Mouse (Mus musculus) heart, embryonic 12.5 days (tissue): ENCODE results near the gene Paqr5. TPM values are rescaled to one million over a fixed set of nuclear protein-coding genes. Genes with fewer than 3 reads are reported as not detected.

Source experiments
- ATAC-seq: fragments of 200-750 bp; cut with Nextera tagmentation; 2 replicates; pipeline ENCODE4 v1.8.0; 2017; ENCODE audit warnings: moderate TSS enrichment, moderate library complexity; ENCODE audit not compliant: insufficient number of reproducible peaks, low FRiP score
- H3K27ac ChIP-seq: fragments of 300-500 bp; sonication (generic); 2 replicates; pipeline ENCODE4 v1.5.1; 2016; ENCODE audit warnings: mild to moderate bottlenecking, moderate library complexity; ENCODE audit not compliant: poor library complexity, severe bottlenecking
- H3K27me3 ChIP-seq: fragments of 300-500 bp; sonication (generic); replicated peaks from 2 replicates; pipeline ENCODE4 v1.6.1; 2016; ENCODE audit warnings: mild to moderate bottlenecking, moderate library complexity
- H3K36me3 ChIP-seq: fragments of 300-500 bp; sonication (generic); 2 replicates; pipeline ENCODE4 v1.6.1; 2016; ENCODE audit warnings: mild to moderate bottlenecking, moderate library complexity
- H3K4me1 ChIP-seq: fragments of 300-500 bp; sonication (generic); replicated peaks from 2 replicates; pipeline ENCODE4 v1.6.1; 2016; ENCODE audit warnings: mild to moderate bottlenecking
- H3K4me2 ChIP-seq: fragments of 300-500 bp; sonication (generic); 2 replicates; pipeline ENCODE4 v1.6.1; 2016; ENCODE audit warnings: mild to moderate bottlenecking, moderate library complexity
- H3K4me3 ChIP-seq: fragments of 300-500 bp; sonication (generic); 2 replicates; pipeline ENCODE4 v1.5.1; 2016; ENCODE audit warnings: mild to moderate bottlenecking
- H3K9ac ChIP-seq: fragments of 300-500 bp; sonication (generic); 2 replicates; pipeline ENCODE4 v1.6.1; 2016; ENCODE audit warnings: mild to moderate bottlenecking, moderate library complexity
- H3K9me3 ChIP-seq: fragments of 300-500 bp; sonication (generic); replicated peaks from 2 replicates; pipeline ENCODE4 v1.6.1; 2016; ENCODE audit warnings: mild to moderate bottlenecking, moderate library complexity
- WGBS: fragments of 180-500 bp; shearing (Covaris S2); methylation state at CpG from one replicate; pipeline ENCODE4 v1.1.7; 2016; 5-methylcytosine and 5-hydroxymethylcytosine counted together
- polyA plus RNA-seq: library from polyadenylated mRNA; unstranded; fragments of >200 nt; fragmentation: Nextera tagmentation; extraction: Ambion mirVana; gene quantifications from 2 replicates; pipeline ENCODE4 v1.2.1, GENCODE M21; 2016

The Paqr5 gene
- polyA plus RNA-seq, 1 experiment from 2014 or later: 0.40 TPM

- H3K9ac ChIP-seq: no peak overlapping the region
- WGBS: 40% methylated on average over 3 of the region's 3 CpGs
- no peak overlapping the region for H3K4me3 ChIP-seq
- no peak for ATAC-seq
- H3K9me3 ChIP-seq: no peaks in the 10 kb centered on the region
- no peak overlapping the region for H3K27ac ChIP-seq
- H3K4me1 ChIP-seq: peaks cover 8% of the 10 kb centered on the region
- H3K36me3 ChIP-seq: no peaks in the 10 kb centered on the region
- no peak overlapping the region for H3K4me2 ChIP-seq
- peaks cover 66% of the 10 kb centered on the region for H3K27me3 ChIP-seq
Measured at GRCm38 (mm10) chr9:62028072-62028471, 1.4 kb upstream of the Paqr5 start.

GRCm38 (mm10) chr9:62025056-62025455 lies 1.6 kb downstream of the Paqr5 start:
- no peaks in the 10 kb centered on the region for H3K9me3 ChIP-seq

GRCm38 (mm10) chr9:62023879-62024278 lies 2.8 kb downstream of the Paqr5 start:
- H3K4me1 ChIP-seq: peaks cover 8% of the 10 kb centered on the region
- no peak overlapping the region for H3K9ac ChIP-seq
- WGBS: 41% methylated on average over 4 of the region's 4 CpGs
- ATAC-seq: no peak; the same call in 1 of the 2 replicates
- no peak overlapping the region for H3K27ac ChIP-seq
- no peak overlapping the region for H3K4me3 ChIP-seq
- no peaks in the 10 kb centered on the region for H3K9me3 ChIP-seq
- H3K4me2 ChIP-seq: no peak overlapping the region
- H3K27me3 ChIP-seq: peaks cover 51% of the 10 kb centered on the region
- no peaks in the 10 kb centered on the region for H3K36me3 ChIP-seq

More at GRCm38 (mm10) chr9:62025056-62025455, 1.6 kb downstream of the Paqr5 start:
- no peak for ATAC-seq
- Histone ChIP-seq H3K36me3 (no peaks in the 10 kb centered on the region), H3K9ac (no peak overlapping the region), H3K4me2 (no peak overlapping the region), H3K4me1 (peaks cover 8% of the 10 kb centered on the region), H3K27ac (no peak overlapping the region), H3K4me3 (no peak overlapping the region), H3K27me3 (peaks cover 62% of the 10 kb centered on the region)
- 42% methylated on average over 5 of the region's 5 CpGs for WGBS

GRCm38 (mm10) chr9:62022961-62023680 lies 3.5 kb downstream of the Paqr5 start:
- no peaks in the 10 kb centered on the region for H3K36me3 ChIP-seq
- no peak overlapping the region for H3K4me3 ChIP-seq
- H3K9me3 ChIP-seq: no peaks in the 10 kb centered on the region
- peaks cover 8% of the 10 kb centered on the region for H3K4me1 ChIP-seq
- no peak for ATAC-seq
- H3K27ac ChIP-seq: no peak overlapping the region
- peaks cover 43% of the 10 kb centered on the region for H3K27me3 ChIP-seq
- no peak overlapping the region for H3K4me2 ChIP-seq
- 79% methylated on average over 6 of the region's 6 CpGs for WGBS
- no peak overlapping the region for H3K9ac ChIP-seq

GRCm38 (mm10) chr9:62021583-62022120 lies 5.0 kb downstream of the Paqr5 start:
- Histone ChIP-seq H3K9ac (no peak overlapping the region), H3K36me3 (no peaks in the 10 kb centered on the region), H3K27ac (no peak overlapping the region), H3K27me3 (peaks cover 29% of the 10 kb centered on the region), H3K4me1 (peaks cover 4% of the 10 kb centered on the region), H3K9me3 (no peaks in the 10 kb centered on the region), H3K4me3 (no peak overlapping the region), H3K4me2 (no peak overlapping the region)
- no peak for ATAC-seq
- WGBS: 66% methylated on average over 7 of the region's 7 CpGs

GRCm38 (mm10) chr9:62020259-62020658 lies 6.4 kb downstream of the Paqr5 start:
- no peaks in the 10 kb centered on the region; the same call in 1 of the 2 replicates for H3K4me1 ChIP-seq
- H3K4me2 ChIP-seq: no peak overlapping the region
- no peak overlapping the region for H3K4me3 ChIP-seq
- H3K9me3 ChIP-seq: no peaks in the 10 kb centered on the region
- H3K27ac ChIP-seq: no peak overlapping the region
- peaks cover 15% of the 10 kb centered on the region for H3K27me3 ChIP-seq
- no peak overlapping the region for H3K9ac ChIP-seq
- 78% methylated on average over 7 of the region's 7 CpGs for WGBS
- ATAC-seq: no peak
- no peaks in the 10 kb centered on the region for H3K36me3 ChIP-seq

DNA sequence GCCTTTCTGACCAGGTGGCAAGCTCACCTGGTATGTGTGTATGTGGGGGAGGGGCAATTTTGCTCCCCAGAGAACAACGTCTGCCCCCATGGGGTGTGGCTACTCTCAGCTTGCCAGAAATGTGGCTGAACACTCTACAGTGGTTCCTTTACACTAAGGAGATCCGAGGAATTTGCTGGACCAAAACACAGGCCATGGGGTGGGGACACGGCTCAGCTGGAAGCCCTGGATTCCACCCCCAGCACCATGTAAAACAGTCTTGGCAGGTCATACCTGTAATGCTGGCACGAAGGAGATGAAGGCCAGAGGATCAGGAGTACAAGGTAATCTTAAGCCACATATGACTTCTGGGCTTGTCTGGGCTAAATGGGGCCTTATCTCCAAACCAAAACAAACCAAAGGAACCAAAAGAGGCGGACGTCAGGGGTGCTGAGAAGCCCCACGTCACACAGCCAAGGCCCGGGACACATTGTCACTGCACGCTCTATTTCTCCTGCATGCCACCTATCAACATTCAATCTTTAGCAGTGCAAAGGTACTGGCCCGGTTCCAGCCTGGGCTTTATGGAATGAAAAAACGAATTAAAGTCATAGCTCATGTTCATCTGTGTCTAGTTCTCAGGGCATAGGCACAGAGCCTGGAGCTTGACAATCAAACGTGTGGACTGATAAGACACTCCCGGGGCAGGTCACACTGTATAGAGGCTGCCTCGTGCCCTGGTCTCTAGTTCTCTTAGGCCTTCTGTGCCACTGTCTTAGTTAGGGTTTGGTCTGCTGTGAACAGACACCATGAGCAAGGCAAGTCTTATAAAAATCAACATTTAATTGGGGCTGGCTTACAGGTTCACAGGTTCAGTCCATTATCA lies 8.2 kb downstream of the Paqr5 start:
- H3K9ac ChIP-seq: no peak overlapping the region
- no peak overlapping the region for H3K4me2 ChIP-seq
- H3K4me1 ChIP-seq: no peaks in the 10 kb centered on the region; the same call in 1 of the 2 replicates
- H3K4me3 ChIP-seq: no peak overlapping the region
- H3K9me3 ChIP-seq: no peaks in the 10 kb centered on the region
- no peaks in the 10 kb centered on the region for H3K36me3 ChIP-seq
- H3K27ac ChIP-seq: no peak overlapping the region
- H3K27me3 ChIP-seq: no peaks in the 10 kb centered on the region; the same call in 1 of the 2 replicates
- no peak for ATAC-seq
- 35% methylated on average over 14 of the region's 14 CpGs for WGBS

DNA sequence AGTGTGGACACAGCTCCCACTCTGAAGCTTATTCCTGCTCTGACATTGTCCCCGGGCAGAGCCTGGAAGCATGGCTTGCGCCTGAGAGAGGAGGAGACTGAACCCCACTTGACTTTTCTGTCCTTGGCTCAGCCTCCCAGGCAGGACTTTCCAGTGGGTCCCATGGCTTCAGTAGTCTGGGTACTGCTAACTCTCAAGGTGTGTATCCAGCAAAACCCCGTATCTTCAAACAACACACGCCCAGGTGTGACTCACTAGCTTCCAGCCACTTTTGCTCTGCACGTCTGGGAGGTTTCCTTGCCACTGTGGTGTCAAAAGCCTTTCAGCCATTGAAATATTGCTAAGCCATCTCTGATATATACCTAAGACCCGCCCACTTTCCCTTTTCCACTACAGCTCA lies 9.3 kb downstream of the Paqr5 start:
- Histone ChIP-seq H3K27ac (no peak overlapping the region), H3K4me2 (no peak overlapping the region), H3K27me3 (no peaks in the 10 kb centered on the region; the same call in 1 of the 2 replicates), H3K9me3 (no peaks in the 10 kb centered on the region), H3K4me3 (no peak overlapping the region), H3K4me1 (no peaks in the 10 kb centered on the region; the same call in 1 of the 2 replicates), H3K36me3 (no peaks in the 10 kb centered on the region), H3K9ac (no peak overlapping the region)
- ATAC-seq: no peak
- 75% methylated on average over 6 of the region's 6 CpGs for WGBS

DNA sequence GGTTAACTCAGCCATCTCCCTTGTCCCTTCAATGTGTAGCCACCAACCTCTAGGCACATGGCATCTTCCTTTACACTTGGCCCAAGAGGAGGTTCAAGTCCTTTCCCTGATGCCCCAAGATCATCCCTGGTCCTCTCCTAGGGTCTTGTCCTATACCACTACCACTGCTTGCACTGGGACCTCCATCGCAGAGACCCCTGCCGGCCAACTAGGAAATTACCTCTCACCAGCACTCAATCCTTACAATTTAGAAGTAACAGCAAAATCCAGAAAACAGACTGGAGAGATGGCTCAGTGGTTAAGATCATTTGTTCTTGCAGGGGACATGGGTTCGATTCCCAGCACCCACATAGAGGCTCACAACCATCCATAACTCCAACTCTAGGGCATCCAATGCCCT lies 11.2 kb downstream of the Paqr5 start:
- ATAC-seq: no peak
- Histone ChIP-seq H3K9ac (no peak overlapping the region), H3K4me2 (no peak overlapping the region), H3K9me3 (no peaks in the 10 kb centered on the region), H3K27me3 (no peaks in the 10 kb centered on the region; the same call in 1 of the 2 replicates), H3K36me3 (no peaks in the 10 kb centered on the region), H3K4me1 (peaks cover 4% of the 10 kb centered on the region; the same call in 1 of the 2 replicates), H3K27ac (no peak overlapping the region), H3K4me3 (no peak overlapping the region)
- WGBS: 56% methylated on average over 3 of the region's 3 CpGs

DNA sequence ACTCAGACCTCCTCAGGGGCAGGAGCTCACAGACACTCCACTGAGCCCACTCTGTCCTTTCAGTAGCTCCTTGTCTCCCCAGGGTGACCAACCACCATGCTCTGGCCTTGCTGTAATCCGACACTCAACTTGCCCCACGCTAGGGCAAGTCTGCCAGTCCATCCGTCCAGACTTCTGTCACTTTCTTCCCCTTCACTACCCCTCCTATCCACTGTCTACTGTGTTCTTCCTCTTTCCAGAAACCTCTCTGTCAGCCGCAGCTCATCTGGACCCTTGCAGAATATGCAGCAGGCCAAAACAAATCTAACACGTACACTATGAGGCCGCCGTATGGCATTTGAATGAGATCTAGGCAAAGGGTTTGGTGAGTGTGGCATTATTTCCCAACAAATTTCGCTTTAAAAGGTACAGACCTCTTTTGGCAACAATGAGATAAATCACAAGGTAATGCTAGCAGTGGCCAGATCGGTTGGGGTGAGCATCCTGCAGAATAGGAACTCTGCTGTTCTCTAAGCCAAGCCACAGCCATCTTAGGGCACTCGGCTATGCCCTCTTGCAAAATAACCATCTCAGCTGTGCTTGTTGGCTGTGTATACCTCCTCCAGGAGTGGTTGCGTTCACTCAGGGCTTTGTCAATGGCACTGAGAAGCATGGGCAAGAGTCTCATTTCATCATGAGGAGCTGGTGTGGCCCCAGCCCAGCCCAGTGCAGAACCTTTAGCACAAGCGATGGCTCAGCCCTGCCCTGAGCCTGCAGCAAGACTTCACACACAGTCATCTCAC lies 13.1 kb downstream of the Paqr5 start:
- Histone ChIP-seq H3K36me3 (no peaks in the 10 kb centered on the region), H3K27ac (no peak overlapping the region), H3K9ac (no peak overlapping the region), H3K4me1 (peaks cover 9% of the 10 kb centered on the region; the same call in 1 of the 2 replicates), H3K4me3 (no peak overlapping the region), H3K4me2 (no peak overlapping the region), H3K27me3 (peaks cover 7% of the 10 kb centered on the region; the same call in 1 of the 2 replicates), H3K9me3 (no peaks in the 10 kb centered on the region)
- 69% methylated on average over 12 of the region's 12 CpGs for WGBS
- ATAC-seq: no peak
